7 mouse cellular contexts compared by ENCODE assay signal in the genomic region with DNA sequence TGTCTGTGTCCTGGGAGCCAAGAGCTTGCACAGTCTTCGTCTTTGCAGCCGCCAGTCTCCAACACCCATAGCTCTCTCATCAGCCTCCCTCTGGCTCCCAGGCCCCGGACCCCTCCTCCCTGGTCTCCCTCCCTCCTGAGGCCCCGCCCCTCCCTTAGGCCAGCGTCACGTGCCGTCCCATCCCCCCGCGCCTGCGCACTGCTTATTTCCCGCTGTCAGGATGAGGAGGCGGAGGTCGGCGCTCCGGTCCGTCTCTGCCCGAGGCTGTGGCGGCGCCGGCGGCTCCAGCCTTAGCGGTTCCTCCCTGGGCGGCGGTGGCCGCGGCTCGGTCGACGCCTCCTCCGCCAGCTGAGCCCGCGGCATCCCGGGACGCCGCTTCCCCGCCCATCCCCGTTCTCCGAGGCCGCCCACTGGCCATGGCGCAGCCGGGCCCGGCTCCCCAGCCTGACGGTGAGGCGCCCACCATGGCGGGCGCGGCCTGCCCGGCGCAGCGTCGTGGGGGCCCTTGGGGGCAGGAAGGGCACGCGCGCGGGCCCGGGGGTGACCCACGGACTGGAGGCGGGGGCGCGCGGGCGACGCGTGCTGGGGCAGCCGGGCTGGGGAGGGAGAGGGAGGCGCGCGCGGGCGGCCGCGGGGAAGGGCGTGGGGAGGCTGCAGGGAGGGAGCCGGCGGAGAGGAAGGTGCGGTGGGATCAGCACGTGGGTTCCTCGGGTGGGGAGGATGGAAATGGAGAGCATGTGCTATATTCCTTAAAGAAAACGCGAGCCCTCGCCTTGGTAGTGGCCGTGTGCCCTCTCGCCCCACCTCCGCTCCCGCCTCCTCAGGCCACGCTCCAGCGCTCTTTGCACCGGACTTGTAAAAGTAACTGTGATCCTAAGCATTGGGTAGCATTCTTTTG. TPM values are rescaled to one million over a fixed set of nuclear protein-coding genes. Genes with fewer than 3 reads are reported as not detected.
DNase-seq lines count a peak whose midpoint lies in the region; ATAC-seq and TF ChIP-seq lines count a peak whose summit lies in the region.

TSS of gene Rabep1 (plus strand) at position 220 of the 898 bp plus-strand sequence.

- no peak for TF ChIP-seq CTCF in kidney, adult 2 months (conservative IDR thresholded peaks at IDR 0.05; ENCODE audit: insufficient read depth, insufficient read length, low read depth, low read length)
- no peak for TF ChIP-seq CTCF in spleen, adult 2 months (IDR thresholded peaks at IDR 0.05; ENCODE audit: extremely low read depth, insufficient read depth, insufficient read length, insufficient replicate concordance)

- H3K27me3 ChIP-seq in embryonic facial prominence, embryonic 11.5 days (ENCODE audit: control insufficient read depth, insufficient read depth, low read length), result no peaks in the 10 kb centered on the region
- H3K27me3 ChIP-seq in kidney, adult 2 months (replicated peaks; ENCODE audit: control insufficient read depth, insufficient read depth, low read length), result no peaks in the 10 kb centered on the region
- no peaks in the 10 kb centered on the region for H3K27me3 ChIP-seq in limb, embryonic 12.5 days
- 0 out of 2 replicates have a peak, but pooled peaks cover 3% of the 10 kb centered on the region for H3K27me3 ChIP-seq in midbrain, embryonic 15.5 days (replicated peaks)
- H3K27me3 ChIP-seq in spleen, adult 2 months (ENCODE audit: control insufficient read depth, insufficient read depth, low read length), result no peaks in the 10 kb centered on the region

- no peaks in the 10 kb centered on the region for H3K36me3 ChIP-seq in embryonic facial prominence, embryonic 11.5 days (replicated peaks; ENCODE audit: control insufficient read depth, insufficient read depth, low read depth, low read length)
- no peaks in the 10 kb centered on the region for H3K36me3 ChIP-seq in kidney, adult 2 months (ENCODE audit: control insufficient read depth, insufficient read depth, low read length)
- H3K36me3 ChIP-seq in limb, embryonic 12.5 days, result no peaks in the 10 kb centered on the region
- H3K36me3 ChIP-seq in midbrain, embryonic 15.5 days (replicated peaks), result no peaks in the 10 kb centered on the region
- H3K36me3 ChIP-seq in spleen, adult 2 months (ENCODE audit: control insufficient read depth, insufficient read depth, low read length), result no peaks in the 10 kb centered on the region

- peak; percentile 94 for ATAC-seq in embryonic facial prominence, embryonic 11.5 days (replicated peaks; ENCODE audit: insufficient number of reproducible peaks, low FRiP score, low TSS enrichment, low read depth)
- peak; percentile 98 for ATAC-seq in limb, embryonic 12.5 days (ENCODE audit: insufficient number of reproducible peaks, insufficient read depth, low FRiP score, low TSS enrichment, low read depth)
- peak; percentile 95 for ATAC-seq in midbrain, embryonic 15.5 days (replicated peaks)

- peak within 1 kb of the TSS; percentile 98 for H3K4me3 ChIP-seq in embryonic facial prominence, embryonic 11.5 days (ENCODE audit: low read depth, low read length)
- peak within 1 kb of the TSS; percentile 73 for H3K4me3 ChIP-seq in kidney, adult 2 months (ENCODE audit: insufficient read depth, low read depth, low read length)
- H3K4me3 ChIP-seq in limb, embryonic 12.5 days (replicated peaks), result peak within 1 kb of the TSS; percentile 99
- peak within 1 kb of the TSS; percentile 72 for H3K4me3 ChIP-seq in midbrain, embryonic 15.5 days
- H3K4me3 ChIP-seq in spleen, adult 2 months (ENCODE audit: extremely low read depth, insufficient read depth, insufficient read length), result peak within 1 kb of the TSS; percentile 83

- no peaks in the 10 kb centered on the region for H3K4me1 ChIP-seq in embryonic facial prominence, embryonic 11.5 days (ENCODE audit: control insufficient read depth, insufficient read depth, low read length)
- peaks cover 18% of the 10 kb centered on the region for H3K4me1 ChIP-seq in kidney, adult 2 months (ENCODE audit: control insufficient read depth, insufficient read depth, low read length)
- H3K4me1 ChIP-seq in limb, embryonic 12.5 days (replicated peaks), result peaks cover 17% of the 10 kb centered on the region
- peaks cover 19% of the 10 kb centered on the region for H3K4me1 ChIP-seq in midbrain, embryonic 15.5 days
- peaks cover 4% of the 10 kb centered on the region; the same call in 1 of the 2 replicates for H3K4me1 ChIP-seq in spleen, adult 2 months (ENCODE audit: control insufficient read depth, insufficient read depth, insufficient read length)

- peak; percentile 99 for DNase-seq in adrenal gland, postnatal 14 days
- DNase-seq in embryonic facial prominence, embryonic 11.5 days (ENCODE audit: low spot score), result peak; percentile 97
- DNase-seq in heart, adult 18-20 months, result peak; percentile 96 to 97
- DNase-seq in kidney, adult 2 months, result peak; percentile 96
- peak; percentile 69 to 92 for DNase-seq in spleen, adult 2 months (ENCODE audit: low read depth in 1 of 2, low spot score in 2 of 2)

- H3K27ac ChIP-seq in embryonic facial prominence, embryonic 11.5 days (replicated peaks; ENCODE audit: low read depth, low read length), result peak within 1 kb of the TSS; percentile 47
- H3K27ac ChIP-seq in kidney, adult 2 months (ENCODE audit: insufficient read depth, low read depth, low read length), result peak within 1 kb of the TSS; percentile 83
- H3K27ac ChIP-seq in limb, embryonic 12.5 days, result peak within 1 kb of the TSS; percentile 87
- peak within 1 kb of the TSS; percentile 88 for H3K27ac ChIP-seq in midbrain, embryonic 15.5 days
- peak within 1 kb of the TSS; percentile 73 for H3K27ac ChIP-seq in spleen, adult 2 months (ENCODE audit: insufficient read depth, low read length)

- no peaks in the 10 kb centered on the region for H3K9me3 ChIP-seq in embryonic facial prominence, embryonic 11.5 days (replicated peaks; ENCODE audit: control insufficient read depth, low read length)
- H3K9me3 ChIP-seq in limb, embryonic 12.5 days, result no peaks in the 10 kb centered on the region
- no peaks in the 10 kb centered on the region for H3K9me3 ChIP-seq in midbrain, embryonic 15.5 days

- under 1% methylated on average over 75 of the region's 88 CpGs for WGBS in embryonic facial prominence, embryonic 11.5 days
- WGBS in kidney, adult 2 months, result under 1% methylated on average over 85 of the region's 88 CpGs
- WGBS in limb, embryonic 12.5 days, result under 1% methylated on average over 88 of the region's 88 CpGs
- WGBS in midbrain, embryonic 15.5 days, result under 1% methylated on average over 87 of the region's 88 CpGs
- 2% methylated on average over 83 of the region's 88 CpGs for WGBS in spleen, adult 2 months

- peak within 1 kb of the TSS; percentile 93 for H3K9ac ChIP-seq in embryonic facial prominence, embryonic 11.5 days (replicated peaks; ENCODE audit: low read length)
- peak within 1 kb of the TSS; percentile 92 for H3K9ac ChIP-seq in limb, embryonic 12.5 days (replicated peaks)
- H3K9ac ChIP-seq in midbrain, embryonic 15.5 days, result peak within 1 kb of the TSS; percentile 96

- TF ChIP-seq POLR2A in kidney, adult 2 months (IDR thresholded peaks at IDR 0.05; ENCODE audit: low read depth, low read length), result peak; percentile 78
- TF ChIP-seq POLR2A in spleen, adult 2 months (IDR thresholded peaks at IDR 0.05; ENCODE audit: low read depth, low read length), result peak; percentile 75

- peak within 1 kb of the TSS; percentile 54 for H3K4me2 ChIP-seq in embryonic facial prominence, embryonic 11.5 days (ENCODE audit: low read depth, low read length)
- peak within 1 kb of the TSS; percentile 82 for H3K4me2 ChIP-seq in limb, embryonic 12.5 days
- peak within 1 kb of the TSS; percentile 63 for H3K4me2 ChIP-seq in midbrain, embryonic 15.5 days

RNA-seq across cellular contexts. Expression of gene Rabep1, which starts in this region (rescaled TPM):
- 97.4 and 109 TPM in 2 replicates for total RNA-seq in adrenal gland, postnatal 14 days (2021)
- polyA plus RNA-seq in embryonic facial prominence, embryonic 11.5 days (2014; fragmentation: Nextera tagmentation; extraction: Ambion mirVana), result 36.2 and 36.6 TPM in 2 replicates
- 10 to 100 TPM; 37.6 to 39.0 TPM for total RNA-seq in heart, adult 18-20 months (2021)
- polyA plus RNA-seq in kidney, adult 2 months (2012; rRNA removed), result 3.7 and 4.7 TPM in 2 replicates
- polyA plus RNA-seq in limb, embryonic 12.5 days (2016; fragmentation: Nextera tagmentation; extraction: Ambion mirVana), result 36.9 and 38.0 TPM in 2 replicates
- polyA plus RNA-seq in midbrain, embryonic 15.5 days (2015; fragmentation: Nextera tagmentation; extraction: Ambion mirVana), result 85.6 and 93.1 TPM in 2 replicates
- polyA plus RNA-seq in spleen, adult 2 months (2012; rRNA removed), result 2.3 TPM in 2 replicates

Comparison
In these comparisons a context has a peak if more than half of its experiments do, and no peak if none do; other contexts are left out.
1. Peak in every context shown above with its lines: DNase-seq, ATAC-seq, H3K4me3 ChIP-seq and H3K27ac ChIP-seq.